Mouse (Mus musculus) intestine, postnatal 0 days (tissue): ENCODE results near the gene Grid2ip. TPM values are rescaled to one million over a fixed set of nuclear protein-coding genes. Genes with fewer than 3 reads are reported as not detected.

ENCODE experiments used
- ATAC-seq: fragments of 200-750 bp; cut with Nextera tagmentation; 2 replicates; pipeline ENCODE4 v1.8.0; 2017; ENCODE audit warnings: mild to moderate bottlenecking, moderate TSS enrichment, moderate library complexity
- H3K27ac ChIP-seq: fragments of 300-500 bp; sonication (generic); 2 replicates; pipeline ENCODE4 v1.5.1; 2014; ENCODE audit warnings: mild to moderate bottlenecking, low read depth, low read length, moderate library complexity
- H3K27me3 ChIP-seq: fragments of 300-500 bp; sonication (generic); replicated peaks from 2 replicates; pipeline ENCODE4 v1.6.1; 2014; ENCODE audit warnings: low read length, mixed read lengths; ENCODE audit not compliant: control insufficient read depth, insufficient read depth
- H3K36me3 ChIP-seq: fragments of 300-500 bp; sonication (generic); 2 replicates; pipeline ENCODE4 v1.6.1; 2014; ENCODE audit warnings: mild to moderate bottlenecking, moderate library complexity; ENCODE audit not compliant: control insufficient read depth, insufficient read depth
- H3K4me1 ChIP-seq: fragments of 300-500 bp; sonication (generic); replicated peaks from 2 replicates; pipeline ENCODE4 v1.6.1; 2014; ENCODE audit warnings: antibody characterized with exemption, low read length, mixed read lengths; ENCODE audit not compliant: control insufficient read depth, insufficient read depth
- H3K4me2 ChIP-seq: fragments of 300-500 bp; sonication (generic); replicated peaks from 2 replicates; pipeline ENCODE4 v1.6.1; 2014; ENCODE audit warnings: low read depth, mild to moderate bottlenecking, moderate library complexity
- H3K4me3 ChIP-seq: fragments of 300-500 bp; sonication (generic); 2 replicates; pipeline ENCODE4 v1.5.1; 2014; ENCODE audit warnings: low read depth, low read length
- H3K9ac ChIP-seq: fragments of 300-500 bp; sonication (generic); 2 replicates; pipeline ENCODE4 v1.6.1; 2014; ENCODE audit warnings: mild to moderate bottlenecking, low read depth, low read length
- H3K9me3 ChIP-seq: fragments of 300-500 bp; sonication (generic); 2 replicates; pipeline ENCODE4 v1.6.1; 2016; ENCODE audit warnings: mixed run types; ENCODE audit not compliant: control insufficient read depth
- CTCF ChIP-seq: sonication (generic); IDR thresholded peaks from 2 replicates; pipeline ENCODE4 v1.5.1; 2016; ENCODE audit warnings: low read depth, mild to moderate bottlenecking, control low read depth, antibody characterized with exemption, moderate library complexity
- WGBS: fragments of 180-500 bp; shearing (Covaris S2); extraction: QIAGEN DNeasy Blood & Tissue Kit; methylation state at CpG from one replicate; pipeline ENCODE4 v1.1.7; 2014; 5-methylcytosine and 5-hydroxymethylcytosine counted together
- polyA plus RNA-seq: library from polyadenylated mRNA; unstranded; fragments of >200 nt; fragmentation: Nextera tagmentation; extraction: Ambion mirVana; gene quantifications from 2 replicates; pipeline ENCODE4 v1.2.1, GENCODE M21; 2015

The Grid2ip gene
- polyA plus RNA-seq, 1 experiment from 2014 or later, result 0.10 TPM

- TF ChIP-seq CTCF, result no peak
- 59% methylated on average over 7 of the region's 7 CpGs for WGBS
- Histone ChIP-seq H3K27me3 (0 out of 2 replicates have a peak, but pooled peaks cover 5% of the 10 kb centered on the region), H3K4me3 (no peak overlapping the region), H3K4me1 (no peaks in the 10 kb centered on the region), H3K4me2 (no peak overlapping the region), H3K9ac (no peak overlapping the region), H3K27ac (no peak overlapping the region), H3K9me3 (no peaks in the 10 kb centered on the region), H3K36me3 (no peaks in the 10 kb centered on the region)
- ATAC-seq, result no peak
Measured at GRCm38 (mm10) chr5:143335089-143335460, 22.1 kb upstream of the Grid2ip start.

- no peak overlapping the region for H3K4me3 ChIP-seq
- 67% methylated on average over 6 of the region's 6 CpGs for WGBS
- no peaks in the 10 kb centered on the region for H3K9me3 ChIP-seq
- no peak overlapping the region for H3K9ac ChIP-seq
- H3K27me3 ChIP-seq, result 0 out of 2 replicates have a peak, but pooled peaks cover 5% of the 10 kb centered on the region
- ATAC-seq, result no peak
- no peak overlapping the region for H3K4me2 ChIP-seq
- TF ChIP-seq CTCF, result peak; percentile 60
- no peaks in the 10 kb centered on the region for H3K36me3 ChIP-seq
- no peak overlapping the region for H3K27ac ChIP-seq
- H3K4me1 ChIP-seq, result no peaks in the 10 kb centered on the region
Measured at GRCm38 (mm10) chr5:143336559-143336958, 20.6 kb upstream of the Grid2ip start.

GRCm38 (mm10) chr5:143339603-143340002 lies 17.5 kb upstream of the Grid2ip start:
- TF ChIP-seq CTCF, result no peak
- Histone ChIP-seq H3K4me2 (no peak overlapping the region), H3K4me3 (no peak overlapping the region), H3K36me3 (no peaks in the 10 kb centered on the region), H3K27ac (no peak overlapping the region), H3K9ac (no peak overlapping the region), H3K9me3 (no peaks in the 10 kb centered on the region), H3K27me3 (0 out of 2 replicates have a peak, but pooled peaks cover 5% of the 10 kb centered on the region), H3K4me1 (no peaks in the 10 kb centered on the region)
- no peak for ATAC-seq
- 43% methylated on average over 6 of the region's 6 CpGs for WGBS

- 72% methylated on average over 8 of the region's 8 CpGs for WGBS
- Histone ChIP-seq H3K4me1 (no peaks in the 10 kb centered on the region), H3K36me3 (no peaks in the 10 kb centered on the region), H3K27ac (no peak overlapping the region), H3K9ac (no peak overlapping the region), H3K4me3 (no peak overlapping the region), H3K27me3 (no peaks in the 10 kb centered on the region), H3K4me2 (no peak overlapping the region), H3K9me3 (peaks cover 10% of the 10 kb centered on the region; the same call in 1 of the 2 replicates)
- no peak for ATAC-seq
- TF ChIP-seq CTCF, result no peak
Measured at GRCm38 (mm10) chr5:143346367-143346766, 10.8 kb upstream of the Grid2ip start.

GRCm38 (mm10) chr5:143356017-143356416 lies 1.1 kb upstream of the Grid2ip start:
- Histone ChIP-seq H3K9me3 (0 out of 2 replicates have a peak, but pooled peaks cover 2% of the 10 kb centered on the region), H3K4me1 (no peaks in the 10 kb centered on the region), H3K27me3 (peaks cover 27% of the 10 kb centered on the region), H3K27ac (no peak overlapping the region), H3K4me3 (no peak overlapping the region), H3K9ac (no peak overlapping the region), H3K4me2 (no peak overlapping the region), H3K36me3 (no peaks in the 10 kb centered on the region)
- TF ChIP-seq CTCF, result no peak
- ATAC-seq, result no peak
- 44% methylated on average over 5 of the region's 5 CpGs for WGBS

- H3K4me1 ChIP-seq, result no peaks in the 10 kb centered on the region
- no peak for ATAC-seq
- H3K36me3 ChIP-seq, result no peaks in the 10 kb centered on the region
- peaks cover 30% of the 10 kb centered on the region for H3K27me3 ChIP-seq
- H3K4me3 ChIP-seq, result peak overlapping the region; percentile 12; the same call in 1 of the 2 replicates
- H3K4me2 ChIP-seq, result no peak overlapping the region
- no peak overlapping the region for H3K27ac ChIP-seq
- no peak overlapping the region for H3K9ac ChIP-seq
- no peak for TF ChIP-seq CTCF
- 7% methylated on average over 28 of the region's 28 CpGs for WGBS
- no peaks in the 10 kb centered on the region for H3K9me3 ChIP-seq
Measured at GRCm38 (mm10) chr5:143357564-143357963, 426 bp downstream of the Grid2ip start.

- Histone ChIP-seq H3K36me3 (no peaks in the 10 kb centered on the region), H3K4me3 (no peak overlapping the region), H3K27me3 (peaks cover 42% of the 10 kb centered on the region), H3K9me3 (no peaks in the 10 kb centered on the region), H3K4me1 (no peaks in the 10 kb centered on the region), H3K27ac (no peak overlapping the region), H3K9ac (no peak overlapping the region), H3K4me2 (no peak overlapping the region)
- no peak for TF ChIP-seq CTCF
- 36% methylated on average over 7 of the region's 7 CpGs for WGBS
- no peak for ATAC-seq
Measured at GRCm38 (mm10) chr5:143359263-143359662, 2.1 kb downstream of the Grid2ip start.
